Mouse (Mus musculus) urinary bladder, postnatal 10 days (tissue): Measurements from ENCODE around the gene Polr3b.

Source experiments
- DNase-seq: peaks from one replicate; pipeline ENCODE4 v3.0.0; 2022; ENCODE audit warnings: low spot score

Polr3b gene

GRCm38 (mm10) chr10:84710827-84711226 lies 88.7 kb downstream of the Polr3b start:
- DNase-seq: no peak

DNA sequence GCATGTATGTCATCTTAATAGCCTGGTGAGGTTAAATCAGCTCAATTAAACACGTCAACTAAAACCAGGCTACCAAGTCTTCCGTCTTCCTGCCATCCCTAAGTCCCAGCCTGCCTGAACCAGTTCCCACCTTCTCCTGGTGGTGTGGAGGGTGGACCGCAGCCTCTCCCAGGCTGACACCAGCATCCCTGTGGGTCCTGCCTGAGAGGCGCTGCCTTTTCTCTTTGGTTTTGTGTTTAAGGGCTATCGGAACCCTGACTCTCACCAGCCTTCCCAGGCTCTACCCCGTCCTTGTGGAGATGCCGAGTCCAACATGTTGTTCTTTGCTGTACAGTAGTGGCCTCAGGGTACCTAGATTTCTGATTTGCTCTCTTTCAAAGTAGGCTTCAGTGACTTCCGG lies 89.4 kb downstream of the Polr3b start:
- no peak for DNase-seq

DNA sequence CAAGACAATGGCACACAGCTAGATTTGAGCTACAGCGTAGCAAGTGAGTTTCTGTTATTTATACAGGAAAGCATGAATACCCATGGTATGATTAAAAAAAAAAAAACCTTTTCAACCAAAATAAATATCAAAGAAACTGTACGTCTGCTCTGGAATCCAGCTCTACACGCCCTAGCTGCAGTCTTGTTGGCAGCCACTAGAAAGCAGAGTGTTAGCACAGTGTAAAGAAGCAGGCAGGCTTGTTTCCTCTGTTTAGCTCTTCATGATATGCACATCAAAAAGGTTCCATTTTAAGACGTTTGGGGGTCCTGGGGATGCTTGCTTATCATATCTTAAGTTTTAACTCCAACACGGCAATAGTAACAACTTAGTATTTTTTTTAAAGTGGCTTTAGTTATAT lies 89.8 kb downstream of the Polr3b start:
- no peak for DNase-seq

- no peak for DNase-seq
These were observed 90.4 kb downstream of the Polr3b start for GRCm38 (mm10) chr10:84712532-84712931.

DNA sequence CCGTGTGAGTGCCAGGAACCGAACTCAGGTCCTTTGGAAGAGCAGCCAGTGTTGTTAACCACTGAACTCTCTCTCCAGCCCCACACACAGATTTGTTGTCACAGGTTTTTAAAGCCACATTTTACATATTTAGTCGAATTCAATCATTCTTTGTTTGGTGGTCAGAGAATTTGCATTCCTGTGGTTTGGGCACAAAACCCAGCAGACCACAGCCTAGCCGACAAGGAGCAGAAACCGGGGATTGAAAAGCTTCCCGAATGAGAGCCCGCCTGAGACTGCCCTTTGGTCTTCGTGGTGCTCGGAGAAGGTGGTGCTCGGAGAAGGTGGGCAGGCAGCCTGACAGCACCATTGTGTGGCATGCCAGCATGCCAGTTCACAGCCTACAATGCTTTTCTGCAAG lies 91.0 kb downstream of the Polr3b start:
- DNase-seq: no peak

DNA sequence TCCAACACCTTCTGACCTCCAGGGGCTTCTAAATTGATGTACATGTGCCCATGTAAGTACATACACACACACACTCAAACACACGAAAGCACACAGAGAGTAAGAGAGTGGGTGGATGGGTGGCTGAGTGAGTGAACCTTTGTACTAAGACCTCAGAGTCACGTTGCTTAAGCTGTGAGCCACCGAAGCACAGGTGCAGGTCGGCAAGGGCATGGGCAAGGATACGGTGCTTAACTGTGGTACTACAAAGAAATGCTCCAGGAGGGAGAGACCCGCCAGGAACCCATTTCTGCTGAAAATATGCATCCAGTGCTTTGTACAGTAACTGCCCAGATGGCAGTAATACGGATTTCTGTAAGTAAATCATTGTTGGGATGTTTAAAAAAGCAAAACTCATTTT lies 93.5 kb downstream of the Polr3b start:
- DNase-seq: no peak

DNA sequence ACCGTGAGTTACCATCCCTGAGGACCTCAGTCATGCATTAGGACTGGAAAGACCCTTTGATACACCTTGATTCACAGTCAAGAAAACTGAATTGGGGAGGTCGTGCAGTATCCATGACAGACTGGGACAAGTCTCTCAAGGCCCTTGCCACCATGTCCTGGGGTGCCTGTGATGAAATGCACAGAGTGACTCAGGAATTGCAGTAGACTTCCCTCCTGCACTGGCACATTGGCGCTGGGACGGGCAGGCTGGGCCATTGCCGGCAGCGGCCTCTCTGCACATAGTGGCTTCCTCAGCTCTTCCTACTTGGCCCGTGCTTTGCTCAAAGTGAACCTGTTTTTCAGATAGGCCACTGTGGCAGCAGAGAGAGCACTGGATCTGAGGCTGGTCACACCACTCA lies 94.5 kb downstream of the Polr3b start:
- no peak for DNase-seq

- no peak for DNase-seq
These were observed 100.6 kb downstream of the Polr3b start for GRCm38 (mm10) chr10:84722711-84723110.

- DNase-seq: no peak
These were observed 104.9 kb downstream of the Polr3b start for GRCm38 (mm10) chr10:84727005-84727404.

- no peak for DNase-seq
These were observed 105.7 kb downstream of the Polr3b start for GRCm38 (mm10) chr10:84727760-84728159.

- DNase-seq: no peak
These were observed 108.0 kb downstream of the Polr3b start for GRCm38 (mm10) chr10:84730078-84730477.

GRCm38 (mm10) chr10:84730956-84731355 lies 108.9 kb downstream of the Polr3b start:
- DNase-seq: no peak

DNA sequence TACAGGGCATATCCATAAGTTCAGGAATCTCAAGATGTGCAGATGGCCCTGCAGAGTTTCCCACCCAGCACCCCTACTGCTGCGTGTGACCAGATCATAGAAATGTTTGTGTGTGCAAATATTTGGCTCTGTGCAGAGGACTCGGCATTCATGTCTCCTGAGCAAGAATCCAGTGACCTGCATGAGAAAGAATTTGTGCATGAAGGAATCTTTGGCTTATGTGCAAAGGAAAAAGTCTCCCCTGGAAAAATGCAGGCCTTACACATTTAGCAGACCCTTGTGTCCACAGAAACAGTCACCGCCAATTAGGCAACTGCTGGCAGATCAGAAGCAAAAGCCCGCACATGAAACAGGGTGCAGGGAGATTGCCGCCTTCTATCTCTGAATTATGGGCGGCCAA lies 111.4 kb downstream of the Polr3b start:
- no peak for DNase-seq

- DNase-seq: no peak
These were observed 133.0 kb downstream of the Polr3b start for GRCm38 (mm10) chr10:84754851-84755785.

- no peak for DNase-seq
These were observed 133.7 kb downstream of the Polr3b start, which contains the start of gene Rfx4 for GRCm38 (mm10) chr10:84755786-84756203. Gene Rfx4, plus strand, starts transcription at chr10:84756062.

- DNase-seq: no peak
These were observed 134.5 kb downstream of the Polr3b start for GRCm38 (mm10) chr10:84756435-84757095.

GRCm38 (mm10) chr10:84757426-84758199 lies 135.5 kb downstream of the Polr3b start:
- no peak for DNase-seq

DNA sequence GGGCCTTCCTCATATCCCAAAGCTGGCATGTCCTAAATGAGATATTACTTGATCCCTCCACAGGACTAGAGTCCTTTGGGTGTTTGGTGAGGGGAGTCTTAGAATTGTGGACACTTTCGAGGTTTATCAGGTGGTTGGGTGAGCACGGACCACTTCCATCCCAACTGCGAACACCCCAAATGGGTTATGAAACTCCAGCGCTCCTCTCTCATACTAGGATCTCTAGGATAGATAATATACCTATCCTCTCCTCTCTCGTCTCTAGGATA lies 136.0 kb downstream of the Polr3b start:
- no peak for DNase-seq

- DNase-seq: no peak
These were observed 136.7 kb downstream of the Polr3b start for GRCm38 (mm10) chr10:84758483-84759431.

DNA sequence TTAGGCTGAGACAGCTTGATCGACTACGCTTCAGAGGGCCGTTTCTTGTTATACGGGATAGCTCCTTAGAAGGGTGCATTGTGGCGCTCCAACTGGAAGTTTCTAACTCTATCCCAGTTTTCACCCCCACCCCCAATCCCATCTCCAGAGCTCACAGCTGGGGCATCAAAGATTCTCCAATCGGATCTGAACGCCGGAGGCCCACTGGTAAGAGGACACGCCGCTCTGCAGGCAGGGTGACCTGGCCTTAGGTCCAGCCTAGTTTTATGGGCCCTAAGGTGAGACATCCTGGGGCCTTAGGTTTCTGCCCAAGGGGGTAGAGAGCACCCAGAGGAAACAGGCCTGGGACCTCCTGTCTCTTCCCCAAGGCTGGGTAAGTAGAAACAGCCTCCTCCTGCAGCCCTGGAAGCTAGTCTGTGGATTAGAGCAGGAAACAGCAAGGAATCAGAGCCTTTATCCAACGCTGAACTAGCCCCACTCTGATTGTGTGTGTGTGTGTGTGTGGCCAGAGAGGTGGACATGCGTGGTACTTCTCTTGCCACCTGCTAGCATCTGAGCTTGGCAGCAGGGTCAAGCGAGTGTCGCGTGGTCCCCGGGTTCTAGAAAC lies 137.5 kb downstream of the Polr3b start:
- DNase-seq: no peak
